Mouse (Mus musculus) cerebellum, postnatal 10 days (tissue): ENCODE results near the gene Edn3.

ENCODE experiments used
- DNase-seq, 2 experiments: peaks; one replicate each; pipeline ENCODE4 v3.0.0; 2021; ENCODE audit warnings: mixed read lengths in 2 of 2

Gene Edn3

DNA sequence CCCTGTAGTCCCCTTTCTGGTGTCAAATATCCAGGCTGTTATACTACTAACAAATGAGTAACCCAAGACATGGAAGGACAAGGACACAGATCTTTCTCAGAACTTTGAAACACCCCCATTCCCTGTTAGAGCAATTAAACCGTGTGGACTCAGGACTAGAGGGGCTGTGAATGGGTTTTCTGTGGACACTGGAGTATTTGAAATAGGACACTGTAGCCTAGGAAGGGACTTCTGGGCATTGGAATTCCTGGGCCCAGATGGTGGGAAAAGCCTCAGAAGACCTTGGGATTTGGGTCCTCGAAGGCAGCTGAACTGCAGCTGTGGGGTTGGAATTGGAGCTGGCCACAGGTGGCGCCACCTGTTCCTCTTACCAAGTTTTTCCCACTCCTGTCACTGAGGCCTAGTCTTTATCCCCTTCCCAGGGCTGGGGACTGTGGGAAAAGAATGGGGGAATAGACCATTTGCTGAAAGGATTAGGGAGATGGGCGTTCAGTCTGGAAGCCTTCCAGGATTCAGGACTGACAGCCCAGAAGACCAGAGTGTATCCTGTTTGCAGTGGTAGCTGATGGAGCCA, 37.2 kb downstream of the Edn3 start:
- DNase-seq, result no peak

DNA sequence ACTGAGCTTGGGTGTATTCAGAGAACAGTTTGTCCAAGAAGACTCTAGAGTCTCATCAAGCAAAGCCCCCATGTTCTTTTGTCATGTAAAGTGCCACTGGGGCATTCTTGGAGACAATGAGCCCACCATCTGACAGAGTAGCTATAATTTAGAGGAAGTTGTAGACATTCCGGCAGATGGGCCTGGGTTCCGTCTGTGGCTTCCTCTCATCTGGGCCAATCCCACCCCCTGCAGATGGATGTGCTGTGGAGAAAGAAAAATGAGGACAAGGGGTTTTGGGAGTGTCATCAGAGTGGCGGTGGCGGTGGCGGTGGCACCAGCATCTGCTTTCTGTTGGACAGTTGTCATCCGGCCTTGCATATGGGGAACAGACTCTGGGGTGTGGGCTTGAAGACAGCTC, 42.0 kb downstream of the Edn3 start:
- no peak for DNase-seq

- DNase-seq, result no peak
Observed at GRCm38 (mm10) chr2:174803661-174804060, 43.2 kb downstream of the Edn3 start.

- DNase-seq, result no peak
Observed at GRCm38 (mm10) chr2:174807900-174808299, 47.5 kb downstream of the Edn3 start.

DNA sequence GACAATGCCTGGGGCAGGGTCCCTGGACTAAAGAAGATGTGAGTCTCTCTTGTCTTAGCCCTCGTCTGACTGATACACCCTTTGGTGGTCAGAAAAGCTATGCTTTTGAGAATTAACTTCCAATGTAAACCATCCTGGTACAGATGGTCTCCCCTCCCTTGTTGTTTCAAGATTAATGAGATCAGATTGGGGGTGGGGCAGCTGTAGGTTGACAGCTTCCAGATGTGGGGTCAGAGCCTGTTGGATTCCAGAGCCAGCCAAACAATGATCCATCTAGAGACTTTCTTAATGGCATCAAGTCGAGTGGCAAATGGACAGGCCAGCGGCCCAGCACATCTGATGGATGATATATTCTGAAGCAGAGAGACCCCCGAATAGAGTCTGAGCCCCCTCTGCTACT, 48.9 kb downstream of the Edn3 start:
- DNase-seq, result no peak

DNA sequence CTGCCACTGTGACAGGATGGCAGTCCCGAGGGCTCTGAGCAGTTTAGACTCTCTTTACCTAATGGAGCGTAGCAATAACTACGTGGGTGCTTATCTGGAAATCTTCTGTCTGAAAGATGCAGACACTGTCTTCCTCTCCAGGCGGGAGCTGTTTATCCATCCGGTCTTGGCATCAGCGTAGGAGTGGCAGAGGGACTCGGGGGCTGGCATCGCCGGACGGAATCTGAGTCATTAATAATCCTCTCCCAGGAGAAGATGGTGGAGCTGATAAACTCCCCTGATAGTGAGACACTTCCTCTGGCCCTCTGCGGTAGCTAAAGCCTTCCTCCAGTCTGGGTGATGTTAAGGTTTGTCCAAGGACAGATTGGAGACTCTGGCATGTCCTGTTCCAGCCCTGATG, 52.9 kb downstream of the Edn3 start:
- peak in 1 of 2 experiments; percentile 18 for DNase-seq

GRCm38 (mm10) chr2:174816163-174816562, 55.7 kb downstream of the Edn3 start:
- DNase-seq, result no peak

- peak; percentile 87 to 93 for DNase-seq
Observed at GRCm38 (mm10) chr2:174820286-174820685, 59.9 kb downstream of the Edn3 start.

DNA sequence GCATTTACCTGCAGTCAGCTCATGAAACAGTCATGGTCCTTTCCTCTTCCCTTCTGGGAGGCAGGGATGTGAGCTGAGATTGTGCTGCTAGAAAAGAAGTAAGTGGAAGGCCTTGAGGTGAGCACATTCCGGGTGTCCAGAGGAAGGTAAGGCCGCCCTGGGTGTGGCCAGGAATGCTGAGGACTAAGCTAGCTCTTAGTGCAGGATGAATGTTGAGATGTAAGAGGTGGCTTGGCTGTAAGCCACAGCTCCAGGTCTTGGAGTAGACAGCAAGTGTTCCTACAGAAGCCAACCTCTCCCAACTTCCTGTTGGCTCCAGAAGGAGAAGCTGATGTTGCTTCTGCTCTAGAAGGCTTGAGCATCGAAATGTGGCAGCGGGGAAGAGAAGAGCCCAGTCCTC, 67.4 kb downstream of the Edn3 start:
- no peak for DNase-seq

DNA sequence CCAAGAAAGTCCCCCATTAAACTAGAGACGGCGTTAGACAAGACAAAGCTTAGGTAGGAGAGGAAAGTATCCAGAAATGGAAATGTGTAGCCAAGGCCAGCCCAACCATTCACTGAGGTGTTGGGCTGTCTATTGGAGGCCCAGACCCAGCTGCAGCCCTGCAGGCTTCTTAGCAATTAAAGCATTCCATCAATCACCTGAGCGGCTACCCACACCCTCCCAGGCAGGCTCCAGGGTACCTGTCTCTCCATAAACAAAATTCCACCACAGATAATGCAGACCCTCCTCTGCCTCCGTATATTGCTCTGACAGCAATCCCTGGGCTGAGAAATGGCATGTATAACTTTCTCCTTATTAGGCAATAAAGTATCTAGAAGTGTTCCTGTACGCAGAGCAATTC, 73.2 kb downstream of the Edn3 start:
- DNase-seq, result no peak
